Mouse (Mus musculus) thymus, postnatal 4 days (tissue): Measurements from ENCODE around the gene Dmtf1.
"Not testable (repeated sequence)": the region's sequence is repeated elsewhere in the genome, so short reads cannot be mapped to it uniquely, and the experiment has no call there.

Experiments used
- DNase-seq: peaks from one replicate; pipeline ENCODE4 v3.0.0; 2021

The Dmtf1 gene

DNA sequence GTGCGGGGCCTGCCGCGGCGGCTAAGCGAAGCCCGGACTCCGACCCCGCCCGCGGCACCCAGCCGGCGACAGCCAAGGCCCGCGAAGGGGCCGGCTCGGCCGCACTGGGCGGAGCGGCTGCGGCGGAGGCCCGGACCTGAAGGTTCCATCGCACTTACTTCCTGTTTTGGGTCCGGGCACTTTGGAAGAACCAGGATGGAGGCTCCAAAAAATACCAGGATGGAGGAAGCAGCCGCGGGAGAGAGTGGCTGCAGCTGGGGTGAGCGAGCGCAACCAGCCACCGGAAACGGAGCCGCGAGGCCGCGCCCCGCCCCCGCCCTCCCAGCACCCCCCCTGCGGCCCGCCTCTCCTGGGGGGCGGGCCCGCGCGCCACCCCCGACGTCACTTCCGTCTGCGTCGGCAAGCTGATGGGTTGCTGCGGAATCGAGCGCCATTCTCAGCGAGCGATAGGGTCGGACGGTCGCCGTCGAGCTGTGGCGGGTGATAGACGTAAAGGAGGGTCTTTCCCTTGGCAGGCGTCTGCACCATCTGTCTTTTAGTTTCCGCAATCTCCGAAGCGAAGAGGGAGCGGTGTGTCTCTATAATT, at the start of gene Dmtf1:
Gene Dmtf1 (minus strand): TSS at position 321 of the 586 bp plus-strand sequence.
- DNase-seq = peak; percentile 93

DNA sequence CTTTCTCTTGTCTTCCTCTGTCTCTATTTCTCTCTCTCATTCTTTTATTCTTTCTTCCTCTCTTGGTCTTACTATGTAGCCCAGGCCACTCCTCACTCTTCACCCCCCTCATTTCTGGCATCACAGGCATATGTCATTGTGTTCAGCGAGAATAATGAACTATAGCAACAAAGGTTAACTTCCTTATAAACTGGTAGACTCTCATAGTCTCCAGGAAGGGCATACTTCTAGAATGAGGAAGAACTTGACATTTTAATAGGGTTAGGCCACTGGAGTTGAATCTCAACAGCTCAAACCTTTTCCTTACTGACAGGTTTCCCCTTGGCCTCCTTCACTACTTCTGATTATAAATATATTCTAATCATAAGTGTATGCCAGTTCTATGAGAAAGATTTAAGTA, 24.9 kb upstream of the Dmtf1 start:
- DNase-seq = no peak

DNA sequence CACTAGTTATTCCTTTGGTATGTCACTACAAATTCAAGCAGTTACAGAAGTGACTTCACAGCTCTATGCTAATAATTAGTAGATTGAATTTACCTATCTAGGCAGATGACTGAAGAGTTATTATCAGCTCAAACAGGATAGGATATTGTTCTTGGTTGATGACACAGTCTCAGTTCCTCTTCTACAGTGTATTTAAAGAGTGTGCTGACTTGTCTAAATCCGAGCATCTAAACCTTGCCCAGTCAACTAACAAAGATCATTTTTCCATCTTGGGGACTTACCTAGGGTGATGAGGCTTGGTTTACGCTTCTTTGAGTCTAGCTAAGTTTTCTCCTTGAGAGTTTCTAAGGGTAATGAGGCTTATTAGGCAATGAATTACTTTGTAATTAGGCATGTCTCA, 11.7 kb upstream of the Dmtf1 start:
- DNase-seq = no peak

DNA sequence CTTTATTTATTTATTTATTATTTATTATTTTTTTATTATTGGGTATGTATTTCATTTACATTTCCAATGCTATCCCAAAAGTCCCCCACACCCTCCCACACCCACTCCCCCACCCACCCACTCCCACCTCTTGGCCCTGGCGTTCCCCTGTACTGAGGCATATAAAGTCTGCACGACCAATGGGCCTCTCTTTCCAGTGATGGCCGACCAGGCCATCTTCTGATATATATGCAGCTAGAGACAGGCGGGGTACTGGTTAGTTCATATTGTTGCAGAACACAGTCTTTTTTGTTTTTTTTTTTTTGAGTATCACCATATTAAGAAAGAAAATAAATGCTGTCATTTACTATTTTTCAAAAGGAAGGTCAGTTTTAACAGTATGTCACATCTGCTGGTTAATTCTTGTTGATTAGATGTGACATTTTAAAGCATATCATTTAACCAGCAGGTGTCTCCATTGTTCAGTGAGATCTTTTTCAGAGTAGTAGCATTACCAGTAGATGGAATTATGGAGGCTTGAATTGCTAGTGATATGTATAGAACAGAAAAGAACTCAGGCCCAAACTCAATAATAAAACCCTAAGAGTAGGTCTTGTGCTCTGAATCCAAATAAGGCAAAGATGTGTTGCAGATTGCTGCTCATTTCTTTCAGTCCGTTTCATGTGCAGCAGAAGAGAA, 7.9 kb upstream of the Dmtf1 start:
- not testable (repeated sequence) for DNase-seq

DNA sequence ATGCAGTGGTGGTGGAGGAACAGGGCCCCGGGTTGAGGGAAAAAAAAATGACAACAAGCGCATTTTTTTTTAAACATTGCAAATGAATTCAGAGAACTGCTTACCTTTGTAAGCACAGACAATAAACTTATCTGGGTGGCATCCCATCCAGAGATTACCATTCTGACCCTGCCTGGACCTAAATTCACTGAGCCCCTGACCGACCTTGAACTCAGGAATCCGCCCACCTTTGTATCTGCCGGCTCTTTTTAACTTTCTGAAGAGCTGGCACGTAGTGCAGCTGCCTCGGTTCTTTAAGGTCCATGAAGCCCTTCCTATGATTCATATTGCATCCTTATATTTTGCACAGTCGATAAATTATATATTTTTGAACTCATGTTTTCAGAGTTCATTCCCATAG, 4.8 kb upstream of the Dmtf1 start:
- no peak for DNase-seq

DNA sequence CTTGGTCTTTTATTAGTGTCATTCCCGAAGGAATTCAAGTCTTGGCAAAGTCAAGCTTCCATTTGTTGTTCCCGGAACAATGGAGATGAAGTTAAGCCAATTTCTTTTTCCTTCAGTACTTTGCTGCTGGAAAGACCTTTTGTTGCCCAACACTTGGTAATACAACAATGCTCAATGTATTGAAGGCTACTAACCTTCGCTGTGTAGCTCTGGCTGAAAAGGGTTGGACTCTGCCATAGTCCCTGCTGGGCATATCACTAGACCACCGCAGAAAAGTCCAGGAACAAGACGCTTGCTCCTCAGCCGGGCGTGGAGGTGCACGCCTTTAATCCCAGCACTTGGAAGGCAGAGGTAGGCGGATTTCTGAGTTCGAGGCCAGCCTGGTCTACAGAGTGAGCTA, 3.6 kb upstream of the Dmtf1 start:
- DNase-seq = not testable (repeated sequence)

DNA sequence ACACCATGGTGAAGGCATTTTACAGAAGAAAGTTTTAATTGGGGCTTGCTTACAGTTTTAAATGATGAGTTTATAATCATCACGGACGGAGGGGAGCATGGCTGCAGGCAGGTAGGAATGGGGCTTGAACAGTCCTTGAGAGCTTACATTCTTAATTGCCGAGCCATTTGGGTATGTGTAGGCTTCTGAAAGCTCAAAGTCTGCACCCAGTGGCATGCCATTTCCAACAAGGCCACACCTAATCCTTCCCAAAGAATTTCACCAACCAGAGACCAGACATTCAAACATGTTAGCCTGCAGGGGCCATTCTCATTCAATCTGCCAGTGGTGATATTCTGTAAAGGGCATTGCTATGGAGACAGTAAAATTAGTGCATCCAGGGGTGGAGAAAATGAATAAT, 1.8 kb upstream of the Dmtf1 start:
- no peak for DNase-seq

DNA sequence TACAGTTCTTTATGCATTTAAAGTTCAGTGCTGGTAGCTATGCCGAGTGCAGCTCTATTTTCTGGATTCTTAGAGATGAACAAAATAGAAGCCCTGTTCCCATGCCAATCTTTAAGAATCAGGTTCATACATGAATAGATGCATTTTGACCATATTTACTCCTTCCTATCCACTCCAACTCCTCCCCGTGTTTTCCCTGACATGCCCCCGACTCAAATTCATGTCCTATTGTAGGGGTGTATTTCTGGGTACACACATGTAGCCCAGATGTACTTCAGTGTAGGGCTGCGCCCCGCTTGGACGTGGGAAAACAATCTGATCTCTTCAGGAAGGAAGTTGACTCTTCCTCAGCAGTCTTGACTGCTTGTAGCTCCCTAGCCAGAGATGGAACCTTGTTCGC, 512 bp upstream of the Dmtf1 start:
- peak; percentile 25 for DNase-seq

DNA sequence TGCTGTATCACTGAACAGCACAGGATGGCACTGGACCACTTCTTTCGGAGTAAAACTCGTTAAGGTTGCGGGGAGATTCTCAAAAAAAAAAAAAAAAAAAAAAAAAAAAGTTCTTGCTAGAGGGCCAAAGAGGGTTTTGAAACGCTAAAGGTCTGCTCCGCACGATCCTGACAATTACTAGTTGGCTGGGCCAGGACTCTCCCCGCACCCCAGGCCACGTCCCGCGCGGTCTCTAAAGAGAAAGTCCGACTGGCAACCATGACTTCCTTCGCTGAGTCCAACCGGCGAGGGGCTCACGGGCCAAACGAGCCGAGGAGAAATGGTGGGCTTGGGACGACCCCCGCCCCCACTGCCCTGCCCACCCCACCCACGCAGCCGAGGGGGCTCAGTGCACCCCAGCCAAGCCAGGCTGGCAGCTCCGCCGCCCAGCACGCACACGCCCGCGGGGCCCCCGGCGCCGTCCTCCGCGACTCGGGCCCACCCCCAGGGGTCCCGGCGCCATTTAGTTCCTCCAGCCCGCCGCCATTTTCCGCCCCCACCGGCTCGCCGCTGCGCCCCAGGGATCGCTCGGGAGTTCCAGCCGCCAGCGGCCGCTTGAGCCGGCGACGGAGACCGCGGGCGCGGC, 633 bp downstream of the Dmtf1 start:
- DNase-seq = peak; percentile 79

DNA sequence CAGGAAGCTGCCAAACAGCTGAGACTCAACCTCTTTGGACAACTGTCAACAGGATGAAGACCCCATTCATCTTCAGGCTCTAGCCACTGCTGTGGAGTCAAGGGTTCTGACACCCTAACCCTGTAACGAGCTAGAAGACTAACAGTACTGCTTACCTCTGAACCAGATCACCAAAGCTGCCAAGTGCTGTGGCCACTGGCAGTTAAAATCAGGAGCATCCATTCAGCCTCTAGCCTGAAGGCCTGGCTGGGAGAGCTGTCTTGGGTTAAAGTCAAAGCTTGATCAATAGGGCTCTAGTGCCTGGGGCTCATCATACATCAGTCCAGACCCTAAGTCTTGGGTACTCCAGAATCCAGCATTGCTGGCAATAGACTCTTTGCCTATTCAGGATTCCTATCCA, 4.2 kb downstream of the Dmtf1 start:
- DNase-seq = no peak

DNA sequence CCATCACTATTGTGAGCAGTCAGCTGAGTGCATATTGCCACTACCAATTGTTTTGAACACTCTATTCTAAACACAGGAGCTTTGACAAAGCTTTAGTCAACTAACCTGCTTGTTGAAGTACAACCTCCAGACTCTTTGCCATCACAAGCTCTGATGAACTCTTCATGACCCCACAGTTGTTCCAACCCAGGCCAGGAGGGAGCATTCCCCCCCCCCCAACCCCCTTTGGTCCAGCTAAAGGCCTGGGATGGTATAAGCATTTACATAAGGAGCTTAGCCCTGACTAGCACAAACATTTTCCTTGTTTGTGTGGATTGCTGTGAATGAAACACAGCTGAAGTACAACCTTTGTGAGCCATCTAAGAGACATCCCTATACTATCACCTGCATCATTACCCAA, 4.8 kb downstream of the Dmtf1 start:
- no peak for DNase-seq

DNA sequence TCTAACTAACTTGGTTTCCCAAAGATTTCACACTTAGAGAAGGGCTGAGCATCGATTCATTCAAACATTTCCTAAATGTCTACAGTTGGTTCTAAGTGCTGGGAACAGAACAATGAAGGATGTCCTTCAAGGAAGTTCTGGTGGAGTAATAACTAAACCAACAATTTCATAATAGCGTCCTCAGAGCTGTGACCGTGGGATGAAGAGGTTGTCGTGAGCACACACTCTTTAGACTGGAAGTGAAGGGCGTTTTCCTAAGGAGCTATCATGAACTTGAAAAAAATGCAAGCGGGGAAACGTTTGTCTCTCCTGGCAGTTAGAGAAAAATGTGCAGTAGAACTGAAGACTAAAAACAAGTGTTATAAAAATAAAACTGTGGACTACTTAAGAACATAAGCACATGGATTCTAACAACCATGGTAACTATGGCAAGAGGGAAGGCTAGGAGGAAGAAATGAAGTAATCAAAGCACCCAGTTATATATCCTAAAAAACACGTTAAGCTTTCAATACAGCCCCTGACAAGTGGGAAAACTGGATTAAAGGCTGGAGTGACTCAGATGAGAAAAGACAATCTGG, 12.2 kb downstream of the Dmtf1 start:
- DNase-seq = no peak

DNA sequence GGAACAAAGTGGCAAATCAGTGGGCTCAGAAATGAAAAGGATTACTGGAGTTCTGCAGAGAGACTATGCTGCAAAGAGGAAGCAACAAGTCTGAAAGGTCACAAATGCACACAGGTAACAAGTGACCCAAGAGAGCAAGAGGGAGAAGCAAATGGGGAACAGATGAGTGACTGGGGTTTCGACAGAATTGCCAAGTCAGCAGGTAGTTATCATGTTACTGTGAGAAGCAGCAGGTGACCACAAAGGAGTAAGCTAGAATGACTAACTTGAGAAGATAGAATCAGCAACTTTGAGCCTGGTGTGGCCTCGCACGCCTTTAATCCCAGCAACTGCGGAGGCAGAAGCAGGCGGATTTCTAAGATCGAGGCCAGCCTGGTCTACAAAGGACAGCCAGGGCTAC, 19.2 kb downstream of the Dmtf1 start:
- DNase-seq = no peak

DNA sequence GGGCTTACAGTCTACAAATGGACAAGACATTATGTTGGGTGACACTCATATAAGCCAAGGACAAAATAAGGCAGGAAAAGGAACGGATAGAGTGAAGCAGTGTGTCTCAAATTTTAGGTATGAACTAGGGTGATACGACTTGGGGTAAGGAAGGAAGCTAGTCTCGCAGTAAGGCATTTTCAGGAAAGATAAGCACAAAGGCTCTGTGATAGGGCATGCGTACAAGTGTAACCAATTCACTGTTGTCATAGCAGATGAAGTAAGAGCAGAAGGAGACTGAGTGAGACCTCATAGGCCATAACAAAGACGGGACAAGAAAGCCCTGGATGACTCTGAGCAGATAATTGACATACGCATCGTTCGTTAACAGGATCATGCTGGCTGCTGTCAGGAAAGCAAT, 20.9 kb downstream of the Dmtf1 start:
- no peak for DNase-seq

DNA sequence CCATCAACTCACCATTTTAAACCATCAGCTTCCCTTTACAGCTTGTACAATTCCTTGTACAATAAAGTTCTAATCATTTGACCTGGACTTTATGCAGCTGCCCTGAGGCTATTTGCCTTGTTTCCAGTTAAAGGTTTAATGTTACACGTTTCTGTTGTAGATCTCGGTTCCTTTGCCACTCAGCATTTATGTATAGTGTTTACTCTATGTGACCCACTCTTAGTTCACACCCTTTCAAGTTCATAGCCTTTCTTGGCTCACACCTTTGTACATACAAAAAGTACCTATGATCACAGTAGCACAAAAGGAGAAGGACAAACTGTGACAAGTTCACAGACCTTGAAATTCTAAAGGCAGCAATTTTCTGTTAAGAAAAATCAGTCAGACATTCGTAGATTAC, 26.0 kb downstream of the Dmtf1 start:
- DNase-seq = no peak

DNA sequence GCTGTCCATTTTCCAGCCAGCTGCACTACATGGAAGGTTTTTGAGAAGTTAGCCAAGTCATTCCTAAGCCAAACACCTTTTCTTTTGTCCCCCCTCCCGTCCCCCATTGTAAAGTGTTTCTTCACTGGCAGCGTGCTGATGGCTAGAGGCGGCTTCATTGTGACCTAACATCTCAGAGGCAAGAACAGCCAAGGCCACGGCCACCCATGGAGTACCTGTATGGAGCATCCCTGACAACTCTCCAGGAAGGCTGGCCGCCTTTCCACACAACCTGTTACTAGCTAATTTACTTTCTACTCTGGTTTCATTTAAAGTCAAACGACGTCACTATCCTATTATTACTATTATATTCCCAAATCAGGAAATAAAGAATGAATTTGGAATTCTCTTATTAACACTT, 29.8 kb downstream of the Dmtf1 start:
- no peak for DNase-seq

DNA sequence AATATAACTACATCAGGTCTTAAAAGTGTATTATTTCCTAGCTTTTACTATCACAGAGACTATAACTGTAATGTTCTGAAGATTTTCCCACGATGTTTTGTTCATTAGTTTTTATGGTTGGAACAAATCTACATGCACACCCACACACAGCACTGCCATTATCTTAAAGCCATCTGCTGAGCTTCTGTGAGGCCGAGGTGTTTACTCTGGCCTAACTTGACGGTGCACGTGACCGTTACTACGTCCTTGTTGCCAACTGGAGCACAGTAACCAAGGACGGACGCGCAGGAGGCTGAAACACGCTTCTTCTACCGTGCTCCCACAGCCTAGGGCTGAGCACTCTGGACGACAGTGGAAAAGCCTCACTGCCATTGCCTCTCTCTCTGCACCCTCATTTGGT, 33.0 kb downstream of the Dmtf1 start:
- DNase-seq = no peak

DNA sequence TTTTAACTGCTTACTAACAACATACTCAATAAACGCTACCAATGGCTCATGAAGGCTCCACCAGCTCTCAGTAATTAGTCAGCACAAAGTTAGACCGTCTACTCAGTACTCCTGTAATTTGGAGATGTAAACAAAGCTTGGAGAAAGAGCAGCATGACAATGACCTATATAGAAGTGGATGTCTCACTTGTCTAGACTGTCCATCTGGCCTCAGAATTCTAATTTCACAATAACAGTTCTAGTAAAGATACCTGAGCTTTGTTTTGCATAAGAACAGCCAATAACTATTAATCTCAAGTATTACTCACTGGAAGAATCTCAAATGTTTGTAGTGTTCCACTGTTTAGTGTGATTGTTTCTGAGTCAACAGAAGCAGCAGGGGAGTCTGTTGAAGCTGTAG, 37.4 kb downstream of the Dmtf1 start:
- no peak for DNase-seq

DNA sequence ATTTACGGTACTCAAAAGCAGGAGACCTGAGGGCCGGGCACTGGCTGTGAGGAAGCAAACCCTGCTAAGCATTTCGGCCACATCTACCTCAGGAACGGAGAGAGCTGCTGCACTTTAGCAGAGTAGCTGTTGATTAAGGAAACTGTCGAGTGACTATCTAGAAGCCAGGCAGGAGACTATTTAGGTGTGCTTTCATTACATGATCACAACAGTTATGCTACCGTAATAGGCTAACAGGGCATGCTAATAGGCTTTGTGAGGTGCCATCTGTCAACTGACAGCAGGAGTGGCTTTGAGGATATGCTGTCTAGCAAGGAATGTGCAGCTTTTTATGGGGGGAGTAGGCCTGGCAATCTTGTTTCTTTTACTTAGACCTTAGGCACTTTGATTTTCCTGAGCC, 47.4 kb downstream of the Dmtf1 start:
- DNase-seq = no peak

DNA sequence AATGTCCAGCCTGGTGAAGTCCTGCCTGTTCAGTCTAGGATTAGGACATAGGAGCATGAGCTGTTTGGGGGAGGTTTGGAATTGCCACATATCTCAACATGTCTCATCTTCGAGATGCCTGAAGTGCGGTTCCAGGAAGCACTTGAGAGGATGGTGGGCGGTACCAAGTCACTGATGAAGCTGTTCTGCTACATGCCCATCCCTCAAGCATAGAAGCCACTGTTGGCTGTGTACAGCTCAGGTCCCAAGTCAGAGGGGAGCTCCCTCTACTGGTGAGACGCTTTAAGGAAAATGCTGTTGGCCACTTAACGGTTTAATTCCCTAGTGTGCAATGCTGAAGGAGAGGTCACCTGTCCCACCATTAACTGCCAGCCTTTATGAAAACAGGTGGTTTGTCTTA, 49.8 kb downstream of the Dmtf1 start:
- DNase-seq = peak; percentile 66

DNA sequence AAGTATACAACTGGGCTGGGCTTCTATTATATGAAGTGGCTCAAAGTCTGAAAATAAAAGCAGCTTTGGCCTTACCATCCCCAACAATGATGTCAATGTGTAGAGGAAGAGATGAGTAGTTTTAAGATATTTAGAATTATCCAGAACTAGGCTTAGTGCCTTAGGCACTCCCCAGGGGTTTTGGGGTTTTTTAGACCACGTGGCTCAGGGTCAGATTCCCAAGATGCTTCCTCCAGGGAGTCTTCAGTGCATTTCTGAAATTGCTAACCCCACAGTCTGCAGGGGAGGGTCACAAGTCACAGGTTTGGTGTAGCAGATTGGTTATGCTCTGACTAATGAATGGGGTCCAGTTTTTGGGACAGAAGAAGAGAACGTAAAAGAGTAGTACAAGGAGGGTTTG, 50.3 kb downstream of the Dmtf1 start:
- no peak for DNase-seq

DNA sequence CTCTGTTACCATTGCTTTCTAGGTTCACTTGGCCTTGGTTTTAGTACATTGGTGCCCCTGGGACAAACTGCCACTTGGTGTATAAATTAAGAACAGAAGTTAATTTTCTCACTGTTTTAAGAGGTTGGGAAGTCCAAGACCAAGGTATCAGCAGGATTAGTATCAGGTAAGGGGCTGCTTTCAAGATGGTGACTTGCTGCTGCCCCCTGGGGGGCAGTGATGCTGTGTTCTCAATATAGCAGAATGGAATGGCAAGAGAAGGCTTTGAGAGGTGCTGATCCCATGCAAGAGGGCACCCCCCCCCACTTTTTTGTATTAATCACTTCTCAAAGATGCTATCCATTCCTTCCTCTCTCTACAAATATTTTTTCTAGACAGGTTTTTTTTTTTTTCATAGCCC, 52.0 kb downstream of the Dmtf1 start:
- DNase-seq = peak; percentile 69

DNA sequence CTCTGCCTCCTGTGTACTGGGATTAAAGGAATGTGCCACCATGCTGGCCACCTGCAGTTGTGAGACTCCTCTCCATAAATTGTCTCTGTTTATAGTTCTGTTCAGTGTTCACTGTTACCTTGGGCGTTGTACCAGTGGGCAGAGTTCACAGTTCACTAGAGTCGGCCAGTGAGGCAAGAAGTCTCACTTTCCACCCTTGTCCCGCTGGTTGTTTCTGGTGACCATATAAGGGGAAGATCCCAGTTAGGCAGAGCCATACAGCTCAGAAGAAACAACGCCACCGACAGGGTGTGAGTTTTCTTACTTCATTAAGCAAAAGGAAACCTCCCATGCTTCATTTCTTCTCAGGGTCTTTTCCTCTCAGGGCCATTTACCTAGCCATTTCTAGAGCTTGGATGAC, 53.1 kb downstream of the Dmtf1 start:
- DNase-seq = no peak

DNA sequence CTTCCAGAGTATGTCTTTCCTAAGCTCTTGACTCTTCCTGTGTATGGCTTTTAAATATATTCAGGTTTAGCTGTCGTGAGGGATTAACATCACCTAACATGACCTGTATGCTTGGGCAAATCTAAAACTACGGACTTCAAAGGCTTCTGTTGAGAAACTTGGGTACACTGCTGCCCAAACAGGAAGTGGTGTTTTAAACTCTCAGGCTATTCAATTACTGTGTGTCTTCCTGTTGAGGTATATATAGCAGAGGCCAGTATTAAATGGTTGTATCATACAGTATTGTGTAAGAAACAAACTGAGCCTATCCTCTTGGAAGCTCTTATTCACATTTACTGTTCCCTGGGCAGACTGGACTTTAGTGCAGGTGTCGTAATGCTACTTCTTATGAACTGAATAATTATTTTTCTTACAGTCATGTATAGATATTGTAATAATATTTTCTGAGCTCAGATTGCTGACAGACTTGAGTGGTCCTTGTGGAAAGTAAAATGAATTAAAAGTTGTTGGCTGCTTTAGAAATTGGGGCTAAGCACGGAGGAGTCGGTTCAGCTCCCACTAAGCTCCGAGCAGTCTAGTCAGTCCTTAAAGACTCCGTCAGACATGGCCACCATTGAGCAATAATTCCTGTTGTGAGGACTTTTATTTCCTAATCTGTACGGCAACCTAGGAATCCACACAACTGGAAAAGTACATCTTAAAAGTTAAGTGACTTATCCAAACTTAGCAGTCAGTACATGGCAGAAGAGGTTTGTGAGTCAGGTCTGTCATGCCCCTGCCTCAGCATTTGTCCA, 54.1 kb downstream of the Dmtf1 start:
- DNase-seq = no peak
